Mouse (Mus musculus) megakaryocyte, adult 5-6 weeks (primary cell): ENCODE measurements at regions not wholly inside any gene's neighbourhood (a gene's known extent, or its start where the extent isn't known, plus 50 kb on each side); places are given as distances from the start of the nearest gene placed in this dataset.
A peak's percentile ranks its signal among the peaks of the same experiment; 100 is the strongest.

Experiments used
- ATAC-seq: 2 replicates; pipeline ENCODE4 v1.8.0; 2016; ENCODE audit warnings: mild to moderate bottlenecking, inconsistent platforms; ENCODE audit not compliant: poor library complexity, severe bottlenecking

- ATAC-seq, result no peak
Measured at GRCm38 (mm10) chr8:26226612-26227528, 107.5 kb downstream of the Gm45692 start.

- ATAC-seq, result no peak
Measured at GRCm38 (mm10) chr8:26227529-26227895, 108.2 kb downstream of the Gm45692 start.

- ATAC-seq, result no peak
Measured at GRCm38 (mm10) chr8:26229548-26229947, 110.2 kb downstream of the Gm45692 start.

GRCm38 (mm10) chr8:26239075-26239474 is 119.7 kb downstream of the Gm45692 start:
- ATAC-seq, result no peak

- ATAC-seq, result peak; percentile 91
Measured at GRCm38 (mm10) chr8:26239604-26240003, 120.3 kb downstream of the Gm45692 start.

- ATAC-seq, result no peak
Measured at GRCm38 (mm10) chr8:26243743-26244142, 124.4 kb downstream of the Gm45692 start.

- no peak for ATAC-seq
Measured at GRCm38 (mm10) chr8:26244308-26244707, 125.0 kb downstream of the Gm45692 start.

- ATAC-seq, result no peak
Measured at GRCm38 (mm10) chr8:26255191-26255669, 135.9 kb downstream of the Gm45692 start.

- ATAC-seq, result no peak
Measured at GRCm38 (mm10) chr8:26260294-26260693, 141.0 kb downstream of the Gm45692 start.

- no peak for ATAC-seq
Measured at GRCm38 (mm10) chr8:26262536-26262935, 143.2 kb downstream of the Gm45692 start.

- no peak for ATAC-seq
Measured at GRCm38 (mm10) chr8:26264869-26265321, 145.6 kb downstream of the Gm45692 start.

- ATAC-seq, result no peak
Measured at GRCm38 (mm10) chr8:26265366-26265765, 146.0 kb downstream of the Gm45692 start.

GRCm38 (mm10) chr8:26266384-26266783 is 147.1 kb downstream of the Gm45692 start:
- no peak for ATAC-seq

GRCm38 (mm10) chr8:26267569-26267968 is 148.2 kb downstream of the Gm45692 start:
- no peak for ATAC-seq

- no peak for ATAC-seq
Measured at GRCm38 (mm10) chr8:26268751-26269415, 149.5 kb downstream of the Gm45692 start.

- ATAC-seq, result peak; percentile 62
Measured at GRCm38 (mm10) chr8:26272110-26272509, 152.8 kb downstream of the Gm45692 start.

GRCm38 (mm10) chr8:26272675-26273414 is 153.5 kb downstream of the Gm45692 start:
- no peak for ATAC-seq

- ATAC-seq, result no peak
Measured at GRCm38 (mm10) chr8:26273415-26273760, 154.1 kb downstream of the Gm45692 start.

- no peak for ATAC-seq
Measured at GRCm38 (mm10) chr8:26273792-26274191, 154.5 kb downstream of the Gm45692 start.

GRCm38 (mm10) chr8:26274481-26274880 is 155.1 kb downstream of the Gm45692 start:
- no peak for ATAC-seq
